Mouse (Mus musculus): ENCODE measurements around the gene Zfp418.
A peak's percentile ranks its signal among the peaks of the same experiment; 100 is the strongest.
"Not testable (repeated sequence)": the region's sequence is repeated elsewhere in the genome, so short reads cannot be mapped to it uniquely, and the experiment has no call there.

Zfp418 gene

GRCm38 (mm10) chr7:7171227-7172147 lies at the start of gene Zfp418:
TSS of gene Zfp418 (plus strand) at chr7:7171330.
- DNase-seq (ENCODE audit: low spot score in 2 of 2) = peak; percentile 14 to 26

DNA sequence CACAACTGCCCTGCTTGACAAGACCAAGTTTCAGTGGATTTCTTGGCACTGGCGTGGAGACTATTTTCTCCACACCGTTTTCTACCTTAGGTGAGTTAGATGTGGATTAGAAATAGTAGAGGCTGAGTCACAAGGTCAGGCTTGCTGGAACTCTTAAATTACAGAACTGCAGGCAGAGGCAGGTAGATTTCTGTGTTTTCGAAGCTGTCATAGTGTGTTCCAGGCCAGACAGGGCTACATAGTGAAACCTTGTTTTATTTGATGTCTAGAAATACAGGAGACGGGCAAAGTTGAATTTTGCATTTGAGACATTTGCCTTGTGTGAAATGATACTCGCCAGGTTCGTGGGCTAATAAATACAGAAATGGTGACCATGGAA lies 49.5 kb upstream of the Zfp418 start:
- DNase-seq (ENCODE audit: low spot score in 2 of 2) = no peak

- DNase-seq (ENCODE audit: low spot score in 2 of 2) = not testable (repeated sequence)
Observed at GRCm38 (mm10) chr7:7130491-7131124, 40.5 kb upstream of the Zfp418 start.

- DNase-seq (ENCODE audit: low spot score in 2 of 2) = no peak
Observed at GRCm38 (mm10) chr7:7132751-7133150, 38.4 kb upstream of the Zfp418 start.

- DNase-seq (ENCODE audit: low spot score in 2 of 2) = peak in 1 of 2 experiments; percentile 22
Observed at GRCm38 (mm10) chr7:7136379-7136866, 34.7 kb upstream of the Zfp418 start, which contains the start of gene Zfp773. TSS of gene Zfp773 (minus strand) at chr7:7136755.

GRCm38 (mm10) chr7:7144215-7144614 lies 26.9 kb upstream of the Zfp418 start:
- DNase-seq (ENCODE audit: low spot score in 2 of 2) = no peak

DNA sequence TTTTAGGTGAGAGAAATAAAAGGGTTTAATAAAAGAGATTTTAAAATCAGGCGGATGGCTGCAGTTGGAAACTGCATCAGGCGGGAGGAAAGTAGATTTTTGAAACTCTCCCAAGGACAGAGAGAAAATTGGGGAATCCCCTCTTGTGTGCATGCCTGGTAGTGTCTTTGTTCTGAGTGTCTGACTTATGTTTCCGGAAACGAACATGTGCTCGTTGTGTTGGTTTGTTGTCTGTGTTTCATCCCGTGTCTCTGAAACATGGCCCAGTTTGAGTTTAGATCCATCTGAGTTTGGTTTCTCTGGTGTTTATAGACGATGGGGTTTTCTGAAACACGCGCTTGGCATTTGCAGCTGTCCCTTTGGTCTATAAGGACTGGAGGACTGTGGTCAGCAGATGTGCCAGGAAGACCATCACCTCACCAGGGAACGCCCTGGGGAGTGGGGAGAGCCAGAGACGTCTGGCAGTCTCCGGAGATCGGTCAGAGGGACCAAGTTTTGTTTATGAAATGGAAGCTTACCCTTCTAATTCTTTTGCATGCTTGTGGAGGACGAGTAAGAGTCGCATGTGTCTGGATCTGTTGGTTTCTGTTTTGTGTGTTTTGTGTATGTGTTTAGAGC lies 25.0 kb upstream of the Zfp418 start:
- no peak for DNase-seq (ENCODE audit: low spot score in 2 of 2)

DNA sequence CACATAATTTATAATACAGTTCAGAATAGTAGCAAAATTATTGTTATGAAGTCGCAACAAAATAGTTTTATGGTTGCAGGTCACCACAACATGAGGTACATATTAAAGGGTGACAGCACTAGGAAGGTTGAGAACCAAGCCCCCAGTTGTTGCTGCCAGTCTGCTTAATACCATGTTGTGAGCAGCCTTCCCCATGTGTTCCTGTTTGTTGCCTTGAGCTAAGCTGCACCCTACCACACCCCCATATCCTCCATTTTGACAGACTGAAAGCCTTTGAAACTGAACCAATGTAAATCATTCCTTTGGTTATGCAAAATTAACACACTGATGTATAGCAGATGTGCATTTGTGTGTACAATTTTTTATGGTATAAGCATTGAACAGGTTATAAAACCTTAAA lies 14.8 kb downstream of the Zfp418 start:
- DNase-seq (ENCODE audit: low spot score in 2 of 2) = no peak

DNA sequence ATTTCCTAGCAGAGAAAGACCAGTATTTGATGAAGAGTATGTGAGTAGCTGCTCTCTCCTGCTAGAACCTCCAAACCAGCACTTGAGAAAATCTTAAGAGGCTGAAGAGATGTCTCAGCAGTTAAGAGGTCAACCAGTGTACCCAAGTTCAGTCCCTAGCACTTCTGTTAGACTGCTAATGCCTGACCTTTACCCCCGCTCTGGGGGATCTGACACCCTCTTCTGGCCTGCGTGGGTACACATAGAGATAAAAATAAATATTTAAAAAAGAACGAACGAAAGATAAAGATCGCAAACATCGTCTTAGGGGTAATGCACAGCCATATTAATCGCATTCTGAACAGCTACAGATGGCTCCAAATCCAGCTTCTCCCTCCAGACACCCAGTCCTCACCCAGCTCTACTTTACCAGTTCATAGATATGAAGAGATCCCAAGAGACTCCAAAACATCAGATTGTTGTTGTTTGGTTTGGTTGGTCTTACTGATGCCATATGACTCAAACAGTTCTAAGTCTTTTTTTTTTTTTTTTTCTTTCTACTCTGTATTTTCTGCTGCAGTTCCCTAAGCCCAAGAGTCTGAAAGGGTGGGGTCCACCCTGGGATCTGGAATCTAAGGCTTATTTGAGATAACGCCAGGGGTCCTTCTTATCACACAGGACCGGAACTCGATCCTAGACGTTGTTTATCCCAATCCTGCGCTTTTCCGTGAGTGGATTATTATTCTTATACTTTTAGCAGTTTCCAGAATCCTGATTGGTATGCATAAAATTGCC lies 16.5 kb downstream of the Zfp418 start:
- no peak for DNase-seq (ENCODE audit: low spot score in 2 of 2)

- DNase-seq (ENCODE audit: low spot score in 2 of 2) = peak; percentile 34 to 74
Observed at GRCm38 (mm10) chr7:7188191-7188942, 17.2 kb downstream of the Zfp418 start.

GRCm38 (mm10) chr7:7209313-7210151 lies 38.4 kb downstream of the Zfp418 start, which contains the start of gene Zfp772:
TSS of gene Zfp772 (minus strand) at chr7:7209998.
- DNase-seq (ENCODE audit: low spot score in 2 of 2) = peak in 1 of 2 experiments; percentile 29

Data from spleen, postnatal 10 days (tissue).